Mouse (Mus musculus): ENCODE results near the gene Cpn2.

- no peak for TF ChIP-seq CTCF (IDR thresholded peaks at IDR 0.05; ENCODE audit: borderline replicate concordance, control insufficient read depth, extremely low read depth, insufficient read depth, low read length, poor library complexity)
- TF ChIP-seq POLR2A (IDR thresholded peaks at IDR 0.05; ENCODE audit: control insufficient read depth, extremely low read depth, insufficient read depth, low read length, poor library complexity): no peak
Measured at GRCm38 (mm10) chr16:30303411-30303810, 36.1 kb upstream of the Cpn2 start.
